Mouse (Mus musculus) intestine, embryonic 14.5 days (tissue): ENCODE results near the gene Spaar. TPM values are rescaled to one million over a fixed set of nuclear protein-coding genes. Genes with fewer than 3 reads are reported as not detected.
"Not testable (repeated sequence)": the region's sequence is repeated elsewhere in the genome, so short reads cannot be mapped to it uniquely, and the experiment has no call there.

ENCODE experiments used
- ATAC-seq: fragments of 200-750 bp; cut with Nextera tagmentation; replicated peaks from 2 replicates; pipeline ENCODE4 v1.8.0; 2017; ENCODE audit warnings: low read depth, moderate number of reproducible peaks, moderate TSS enrichment, moderate library complexity; ENCODE audit not compliant: low FRiP score, low TSS enrichment
- DNase-seq: peaks from one replicate; pipeline ENCODE4 v3.0.0-alpha.2; 2018; ENCODE audit warnings: low spot score
- H3K27ac ChIP-seq: fragments of 300-500 bp; sonication (generic); 2 replicates; pipeline ENCODE4 v1.5.1; 2014; ENCODE audit warnings: low read depth, mild to moderate bottlenecking, control low read depth
- H3K27me3 ChIP-seq: fragments of 300-500 bp; sonication (generic); replicated peaks from 2 replicates; pipeline ENCODE4 v1.6.1; 2014; ENCODE audit warnings: low read length, control low read depth; ENCODE audit not compliant: control insufficient read depth, insufficient read depth
- H3K36me3 ChIP-seq: fragments of 300-500 bp; sonication (generic); 2 replicates; pipeline ENCODE4 v1.6.1; 2014; ENCODE audit warnings: low read length, control low read depth; ENCODE audit not compliant: control insufficient read depth, insufficient read depth
- H3K4me1 ChIP-seq: fragments of 300-500 bp; sonication (generic); replicated peaks from 2 replicates; pipeline ENCODE4 v1.6.1; 2014; ENCODE audit warnings: low read length, control low read depth, mixed read lengths; ENCODE audit not compliant: control insufficient read depth, insufficient read depth
- H3K4me2 ChIP-seq: fragments of 300-500 bp; sonication (generic); 2 replicates; pipeline ENCODE4 v1.6.1; 2014; ENCODE audit warnings: low read length
- H3K4me3 ChIP-seq: fragments of 300-500 bp; sonication (generic); 2 replicates; pipeline ENCODE4 v1.5.1; 2014; ENCODE audit warnings: low read depth, low read length, control low read depth, mixed read lengths
- H3K9ac ChIP-seq: fragments of 300-500 bp; sonication (generic); 2 replicates; pipeline ENCODE4 v1.6.1; 2014; ENCODE audit warnings: mild to moderate bottlenecking, low read length
- H3K9me3 ChIP-seq: fragments of 300-500 bp; sonication (generic); 2 replicates; pipeline ENCODE4 v1.6.1; 2016; ENCODE audit warnings: low read length, control low read depth; ENCODE audit not compliant: control insufficient read depth
- WGBS: fragments of 180-500 bp; shearing (Covaris S2); extraction: QIAGEN DNeasy Blood & Tissue Kit; methylation state at CpG from one replicate; pipeline ENCODE4 v1.1.7; 2014; 5-methylcytosine and 5-hydroxymethylcytosine counted together
- polyA plus RNA-seq: library from polyadenylated mRNA; unstranded; fragments of >200 nt; fragmentation: Nextera tagmentation; extraction: Ambion mirVana; gene quantifications from 2 replicates; pipeline ENCODE4 v1.2.1, GENCODE M21; 2014

The Spaar gene
- polyA plus RNA-seq, 1 experiment from 2014 or later: 0.04 TPM

- DNase-seq, H3K4me2 ChIP-seq, ATAC-seq, H3K4me3 ChIP-seq, H3K27me3 ChIP-seq, H3K9me3 ChIP-seq, H3K36me3 ChIP-seq, H3K27ac ChIP-seq, H3K9ac ChIP-seq, H3K4me1 ChIP-seq: not testable (repeated sequence)
- 85% methylated on average over 5 of the region's 5 CpGs for WGBS
Observed at GRCm38 (mm10) chr4:43795844-43796243, 66.0 kb downstream of the Spaar start.

DNA sequence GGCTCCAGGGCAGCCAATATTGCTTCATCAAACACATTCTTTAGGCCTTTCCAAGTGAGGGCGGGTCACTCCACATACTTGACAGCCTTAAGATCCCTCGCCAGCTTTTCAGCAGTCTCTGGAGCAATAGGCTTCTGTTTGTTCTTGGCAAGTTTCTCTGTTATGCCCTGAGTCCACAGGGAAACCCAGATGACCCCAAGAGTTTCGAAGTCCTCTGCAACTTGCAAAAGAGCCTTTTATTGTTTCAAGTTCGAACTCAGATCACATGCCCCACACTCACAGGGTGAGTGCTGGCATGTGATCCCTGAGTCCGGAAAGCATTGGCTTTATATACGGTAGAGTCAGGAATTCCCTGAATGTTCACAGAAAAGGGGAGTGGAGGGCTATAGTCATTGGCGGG lies 69.1 kb downstream of the Spaar start:
- Histone ChIP-seq H3K27me3 (no peaks in the 10 kb centered on the region), H3K27ac (no peak overlapping the region), H3K36me3 (no peaks in the 10 kb centered on the region), H3K4me1 (no peaks in the 10 kb centered on the region), H3K4me3 (no peak overlapping the region), H3K9me3 (0 out of 2 replicates have a peak, but pooled peaks cover 6% of the 10 kb centered on the region), H3K4me2 (no peak overlapping the region), H3K9ac (no peak overlapping the region)
- WGBS: 59% methylated on average over 7 of the region's 7 CpGs
- DNase-seq: no peak
- no peak for ATAC-seq

Other genes starting within 250 kb of the Spaar start
- not detected in 2 replicates for gene Sit1, start 246.3 kb upstream of the Spaar start, polyA plus RNA-seq
- 109 and 128 TPM in 2 replicates for gene Ccdc107, start 237.1 kb upstream of the Spaar start, polyA plus RNA-seq
- gene Arhgef39, start 230.3 kb upstream of the Spaar start, polyA plus RNA-seq: 42.5 and 47.6 TPM in 2 replicates
- 4.0 and 9.4 TPM in 2 replicates for gene Car9, start 223.1 kb upstream of the Spaar start, polyA plus RNA-seq
- 516 and 574 TPM in 2 replicates for gene Tpm2, start 206.3 kb upstream of the Spaar start, polyA plus RNA-seq
- 64.8 and 68.6 TPM in 2 replicates for gene Creb3, start 167.7 kb upstream of the Spaar start, polyA plus RNA-seq
- gene Tln1, start 167.3 kb upstream of the Spaar start, polyA plus RNA-seq: 66.0 and 69.8 TPM in 2 replicates
- gene Rgp1, start 151.3 kb upstream of the Spaar start, polyA plus RNA-seq: 25.4 and 29.7 TPM in 2 replicates
- 13.2 and 15.5 TPM in 2 replicates for gene Gba2, start 151.2 kb upstream of the Spaar start, polyA plus RNA-seq
- 0.49 and 1.3 TPM in 2 replicates for gene Msmp, start 145.5 kb upstream of the Spaar start, polyA plus RNA-seq
- gene Npr2, start 98.1 kb upstream of the Spaar start, polyA plus RNA-seq: 11.1 and 12.1 TPM in 2 replicates
- 0.74 and 1.2 TPM in 2 replicates for gene Spag8, start 76.4 kb upstream of the Spaar start, polyA plus RNA-seq
- gene Hint2, start 73.6 kb upstream of the Spaar start, polyA plus RNA-seq: 113 and 115 TPM in 2 replicates
- 4.2 TPM in 2 replicates for gene Tmem8b, start 61.1 kb upstream of the Spaar start, polyA plus RNA-seq
- 2.9 and 3.9 TPM in 2 replicates for gene Fam221b, start 60.9 kb upstream of the Spaar start, polyA plus RNA-seq
- gene Olfr70, start 29.2 kb upstream of the Spaar start, polyA plus RNA-seq: not detected in 2 replicates
- not detected in 2 replicates for gene Olfr71, start 19.8 kb upstream of the Spaar start, polyA plus RNA-seq
- 0.61 and 0.85 TPM in 2 replicates for gene Hrct1, start 2.8 kb upstream of the Spaar start, polyA plus RNA-seq
- not detected in 2 replicates for gene Olfr159, start 41.0 kb downstream of the Spaar start, polyA plus RNA-seq
- not detected in 2 replicates for gene Olfr156, start 93.9 kb downstream of the Spaar start, polyA plus RNA-seq
- not detected in 2 replicates for gene Olfr157, start 110.2 kb downstream of the Spaar start, polyA plus RNA-seq
- not detected in 2 replicates for gene Olfr155, start 121.5 kb downstream of the Spaar start, polyA plus RNA-seq
- 27.6 and 30.8 TPM in 2 replicates for gene Reck, start 145.5 kb downstream of the Spaar start, polyA plus RNA-seq
- gene Glipr2, start 227.4 kb downstream of the Spaar start, polyA plus RNA-seq: 102 and 126 TPM in 2 replicates